Mouse (Mus musculus) cerebellum, adult 2 months (tissue): ENCODE measurements at regions not wholly inside any gene's neighbourhood (a gene's known extent, or its start where the extent isn't known, plus 50 kb on each side); places are given as distances from the start of the nearest gene placed in this dataset.

Source experiments
- CTCF ChIP-seq: fragments of 200-500 bp; IDR thresholded peaks from 2 replicates; pipeline ENCODE4 v1.5.1; 2011; ENCODE audit warnings: low read depth, mild to moderate bottlenecking, control low read depth, low read length, moderate library complexity, borderline replicate concordance; ENCODE audit not compliant: insufficient read depth
- POLR2A ChIP-seq: fragments of 200-500 bp; IDR thresholded peaks from 2 replicates; pipeline ENCODE4 v1.6.1; 2011; ENCODE audit warnings: low read length, control low read depth, borderline replicate concordance; ENCODE audit not compliant: insufficient read depth

DNA sequence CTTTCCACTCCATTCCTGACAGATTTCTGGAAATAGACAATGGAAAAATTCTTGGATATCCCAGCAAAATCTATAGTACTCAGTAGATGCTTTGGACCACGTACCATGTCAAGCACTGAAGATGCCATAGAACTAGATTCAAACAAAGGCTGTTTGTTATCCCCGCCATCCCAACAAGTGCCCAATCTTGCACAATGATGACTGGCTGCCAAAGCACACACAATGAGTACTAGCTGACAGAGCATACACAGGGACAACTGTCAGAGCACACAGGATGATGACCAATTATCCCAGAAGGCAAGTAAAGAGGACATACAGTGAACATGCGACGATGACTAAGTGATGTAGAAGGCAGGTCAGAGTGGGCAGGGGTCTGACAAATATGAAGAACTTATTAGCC lies 70.7 kb upstream of the Ddit4l start:
- TF ChIP-seq CTCF, result no peak
- TF ChIP-seq POLR2A, result no peak
